Mouse (Mus musculus): Measurements from ENCODE around the gene Ppp1r12b.

- TF ChIP-seq EP300 (IDR thresholded peaks at IDR 0.05), result no peak
- no peak for TF ChIP-seq CTCF (IDR thresholded peaks at IDR 0.05)
These were observed 182.9 kb downstream of the Ppp1r12b start for GRCm38 (mm10) chr1:134772821-134773220.
